In genomic region chr3:122510240-122510750, GRCm38 (mm10) we compare ENCODE assay signal across 10 mouse cellular contexts.
DNase-seq lines count a peak whose midpoint lies in the region; ATAC-seq lines count a peak whose summit lies in the region.
"Had no signal": no experiment of that assay in that cellular context is flagged by ENCODE, and none has a peak within 500 bp of the region (broad histone marks: within the 10 kb centered on the region; RNA-seq: fewer than 3 reads in every experiment).

No protein-coding gene starts in this region.

- peak overlapping the region; percentile 92 for H3K27ac ChIP-seq in intestine, embryonic 15.5 days
- H3K27ac ChIP-seq in liver, embryonic 11.5 days (ENCODE audit: low read depth, low read length) = peak overlapping the region; percentile 28; the same call in 1 of the 2 replicates
- H3K27ac ChIP-seq in midbrain, embryonic 13.5 days = no peak overlapping the region
- H3K27ac ChIP-seq: neural tube, embryonic 12.5 days had no signal

- peak overlapping the region; percentile 59 for H3K4me3 ChIP-seq in megakaryocyte, embryonic 14.5 days (replicated peaks)
- no peak overlapping the region for H3K4me3 ChIP-seq in intestine, embryonic 15.5 days (replicated peaks)
- no peak overlapping the region for H3K4me3 ChIP-seq in liver, embryonic 11.5 days (ENCODE audit: low read depth, low read length)
- no peak overlapping the region for H3K4me3 ChIP-seq in midbrain, embryonic 13.5 days (replicated peaks)
- H3K4me3 ChIP-seq: neural tube, embryonic 12.5 days had no signal

- H3K9ac ChIP-seq in intestine, embryonic 15.5 days = no peak overlapping the region
- H3K9ac ChIP-seq in liver, embryonic 11.5 days (ENCODE audit: low read depth, low read length) = no peak overlapping the region
- H3K9ac ChIP-seq in midbrain, embryonic 13.5 days (replicated peaks) = no peak overlapping the region
- H3K9ac ChIP-seq: neural tube, embryonic 12.5 days had no signal

- H3K9me3 ChIP-seq in megakaryocyte, embryonic 14.5 days = no peaks in the 10 kb centered on the region
- H3K9me3 ChIP-seq in intestine, embryonic 15.5 days = no peaks in the 10 kb centered on the region
- H3K9me3 ChIP-seq in liver, embryonic 11.5 days (ENCODE audit: control insufficient read depth, low read length) = no peaks in the 10 kb centered on the region
- H3K9me3 ChIP-seq in midbrain, embryonic 13.5 days = no peaks in the 10 kb centered on the region
- H3K9me3 ChIP-seq: neural tube, embryonic 12.5 days had no signal

- no peak for ATAC-seq in megakaryocyte, adult 5-6 weeks (ENCODE audit: poor library complexity, severe bottlenecking)
- ATAC-seq in intestine, embryonic 15.5 days = 0 out of 2 replicates have a peak, but pooled peaks have one; percentile 4
- peak; percentile 33; the same call in 1 of the 2 replicates for ATAC-seq in liver, embryonic 11.5 days (replicated peaks; ENCODE audit: low FRiP score)
- no peak for ATAC-seq in midbrain, embryonic 13.5 days
- ATAC-seq in granulocyte monocyte progenitor cell, adult 5-6 weeks (replicated peaks; ENCODE audit: poor library complexity, severe bottlenecking) = no peak

- H3K4me1 ChIP-seq in megakaryocyte, embryonic 14.5 days = peaks cover 88% of the 10 kb centered on the region
- H3K4me1 ChIP-seq in intestine, embryonic 15.5 days (replicated peaks) = peaks cover 19% of the 10 kb centered on the region
- peaks cover 28% of the 10 kb centered on the region for H3K4me1 ChIP-seq in liver, embryonic 11.5 days (replicated peaks; ENCODE audit: control insufficient read depth, insufficient read depth, low read length)
- H3K4me1 ChIP-seq in midbrain, embryonic 13.5 days (replicated peaks) = peaks cover 14% of the 10 kb centered on the region; the same call in 1 of the 2 replicates

- H3K36me3 ChIP-seq in megakaryocyte, embryonic 14.5 days (replicated peaks; ENCODE audit: low read length) = peaks cover 2% of the 10 kb centered on the region
- no peaks in the 10 kb centered on the region for H3K36me3 ChIP-seq in intestine, embryonic 15.5 days
- H3K36me3 ChIP-seq in liver, embryonic 11.5 days (ENCODE audit: control insufficient read depth, insufficient read depth, low read length) = no peaks in the 10 kb centered on the region
- H3K36me3 ChIP-seq in midbrain, embryonic 13.5 days = peaks cover 3% of the 10 kb centered on the region; the same call in 1 of the 2 replicates

- DNase-seq in liver, embryonic 11.5 days (ENCODE audit: low spot score) = no peak
- DNase-seq in right cerebral cortex, postnatal 14 days = no peak
- DNase-seq: cerebellum, adult 9-10 months; thymus, postnatal 25 days had no signal

- WGBS in intestine, embryonic 15.5 days = 58% methylated on average over 14 of the region's 14 CpGs
- WGBS in liver, embryonic 11.5 days = 45% methylated on average over 14 of the region's 14 CpGs
- 92% methylated on average over 14 of the region's 14 CpGs for WGBS in midbrain, embryonic 13.5 days

- peaks cover 8% of the 10 kb centered on the region for H3K27me3 ChIP-seq in megakaryocyte, embryonic 14.5 days (replicated peaks)
- H3K27me3 ChIP-seq in intestine, embryonic 15.5 days (replicated peaks) = no peaks in the 10 kb centered on the region
- no peaks in the 10 kb centered on the region for H3K27me3 ChIP-seq in liver, embryonic 11.5 days (replicated peaks; ENCODE audit: control insufficient read depth, insufficient read depth, low read length)
- no peaks in the 10 kb centered on the region for H3K27me3 ChIP-seq in midbrain, embryonic 13.5 days
- H3K27me3 ChIP-seq: neural tube, embryonic 12.5 days had no signal

- H3K4me2 ChIP-seq in intestine, embryonic 15.5 days (replicated peaks) = peak overlapping the region; percentile 38
- peak overlapping the region; percentile 34 for H3K4me2 ChIP-seq in liver, embryonic 11.5 days
- H3K4me2 ChIP-seq in midbrain, embryonic 13.5 days (replicated peaks) = no peak overlapping the region
- H3K4me2 ChIP-seq: neural tube, embryonic 12.5 days had no signal

Comparison
In these comparisons a context has a peak if more than half of its experiments do, and no peak if none do; other contexts are left out.
1. ATAC-seq: peak in intestine, embryonic 15.5 days (single experiment) and liver, embryonic 11.5 days (single experiment); none in megakaryocyte, adult 5-6 weeks (single experiment), midbrain, embryonic 13.5 days (single experiment) and granulocyte monocyte progenitor cell, adult 5-6 weeks (single experiment).